Mouse (Mus musculus) heart, adult 10 weeks (tissue): Measurements from ENCODE around the gene Gm3625. TPM values are rescaled to one million over a fixed set of nuclear protein-coding genes. Genes with fewer than 3 reads are reported as not detected.

Experiments
- polyA plus RNA-seq: library from polyadenylated mRNA; stranded (reverse); fragments of 350-450 nt; fragmentation: Illumina TruSeq; extraction: RNeasy Lipid Tissue Mini Kit (QIAGEN cat#74804); gene quantifications from one replicate; pipeline ENCODE4 v1.2.3, GENCODE M21; 2014; ENCODE audit warnings: low read depth, low replicate concordance

Gene Gm3625
- polyA plus RNA-seq: not detected

DNA sequence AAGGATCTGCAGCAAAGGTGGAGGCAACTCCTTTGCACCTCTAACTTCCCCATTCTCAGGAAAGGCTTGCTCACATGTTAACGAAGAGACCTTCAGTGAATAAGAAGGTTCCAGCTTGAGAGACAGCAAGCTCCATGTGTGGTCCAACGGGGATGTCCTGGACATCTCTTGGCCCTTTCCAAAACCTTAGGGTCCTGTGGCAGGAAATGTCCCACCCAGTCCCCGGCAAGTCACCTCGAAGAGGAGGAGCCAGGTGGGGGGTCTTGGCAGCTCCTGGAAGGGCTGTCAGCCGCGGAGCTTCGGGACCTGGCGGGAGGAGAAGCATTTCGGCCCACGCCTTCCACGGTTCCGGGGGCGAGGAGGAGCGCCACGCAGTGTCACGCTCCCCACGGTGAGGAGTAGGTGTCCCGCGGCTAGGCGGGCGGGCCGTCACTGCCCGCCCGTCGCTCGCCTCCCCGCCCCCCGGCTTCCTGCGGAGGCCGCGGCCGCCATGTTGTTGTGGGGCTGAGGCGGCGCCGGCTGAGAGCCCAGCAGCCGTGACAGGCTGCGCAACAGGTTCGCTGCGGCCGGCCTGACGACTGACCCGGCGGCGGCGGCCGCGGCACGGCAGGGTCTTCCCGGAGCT, at the start of gene Gm3625, which contains the start of gene Itsn2:
TSS of gene Gm3625 (minus strand) at position 387 of the 625 bp plus-strand sequence.
TSS of gene Itsn2 (plus strand) at position 98 of the 625 bp plus-strand sequence.

Other genes with a start within 250 kb of the Gm3625 start
- 18.3 TPM for gene Ncoa1, start 115.7 kb downstream of the Gm3625 start, polyA plus RNA-seq
- 36.7 TPM for gene Itsn2, start 289 bp downstream of the Gm3625 start, polyA plus RNA-seq
- gene Fam228a, start 145.5 kb upstream of the Gm3625 start, polyA plus RNA-seq: 0.26 TPM
- 3.0 TPM for gene Pfn4, start 176.1 kb upstream of the Gm3625 start, polyA plus RNA-seq
- gene Fam228b, start 176.3 kb upstream of the Gm3625 start, polyA plus RNA-seq: 5.4 TPM
- 45.5 TPM for gene Sf3b6, start 224.6 kb upstream of the Gm3625 start, polyA plus RNA-seq
- gene Fkbp1b, start 248.7 kb upstream of the Gm3625 start, polyA plus RNA-seq: 1.7 TPM